Mouse (Mus musculus) myocyte (in vitro differentiated cells): Measurements from ENCODE around the gene Dnaaf3. TPM values are rescaled to one million over a fixed set of nuclear protein-coding genes. Genes with fewer than 3 reads are reported as not detected.
A peak's percentile ranks its signal among the peaks of the same experiment; 100 is the strongest.

Experiments
- H3K27me3 ChIP-seq: one replicate; pipeline ENCODE4 v1.6.1; 2011; ENCODE audit not compliant: control insufficient read depth, insufficient read depth, insufficient read length
- H3K36me3 ChIP-seq: one replicate; pipeline ENCODE4 v1.6.1; 2011; ENCODE audit not compliant: control insufficient read depth, insufficient read depth
- H3K4me2 ChIP-seq: one replicate; pipeline ENCODE4 v1.6.1; 2011; ENCODE audit warnings: low read depth, control low read depth
- H3K4me3 ChIP-seq: one replicate; pipeline ENCODE4 v1.5.1; 2011; ENCODE audit warnings: mild to moderate bottlenecking, control low read depth, moderate library complexity
- H3K79me2 ChIP-seq: one replicate; pipeline ENCODE4 v1.6.1; 2011; ENCODE audit not compliant: control insufficient read depth, insufficient read depth
- H3ac ChIP-seq: one replicate; pipeline ENCODE4 v1.6.1; 2011; ENCODE audit not compliant: control insufficient read depth, insufficient read length
- CEBPB ChIP-seq: IDR thresholded peaks from 2 replicates; pipeline ENCODE4 v1.6.1; 2011; ENCODE audit warnings: mild to moderate bottlenecking, moderate library complexity; ENCODE audit not compliant: poor library complexity, insufficient read depth, severe bottlenecking
- E2F4 ChIP-seq: IDR thresholded peaks from one replicate; pipeline ENCODE4 v1.6.1; 2011; ENCODE audit warnings: mild to moderate bottlenecking, control low read depth, moderate library complexity; ENCODE audit not compliant: insufficient read depth
- MAX ChIP-seq: IDR thresholded peaks from one replicate; pipeline ENCODE4 v1.6.1; 2011; ENCODE audit warnings: low read depth, mild to moderate bottlenecking, control low read depth
- MYOD1 ChIP-seq, 3 experiments: IDR thresholded peaks; one replicate each; pipeline ENCODE4 v1.6.1; 2011; ENCODE audit warnings: control low read depth in 2 of 3, low read depth in 2 of 3, mild to moderate bottlenecking in 2 of 3, moderate library complexity in 1 of 3; ENCODE audit not compliant: insufficient read length in 2 of 3, control insufficient read depth in 1 of 3
- MYOG ChIP-seq, 3 experiments: IDR thresholded peaks; one replicate each; pipeline ENCODE4 v1.6.1; 2011; ENCODE audit warnings: control low read depth in 2 of 3, low read depth in 2 of 3, mild to moderate bottlenecking in 2 of 3; ENCODE audit not compliant: insufficient read length in 2 of 3, control insufficient read depth in 1 of 3, insufficient read depth in 1 of 3
- POLR2A ChIP-seq: IDR thresholded peaks from one replicate; pipeline ENCODE4 v1.6.1; 2011; ENCODE audit warnings: low read depth, mild to moderate bottlenecking, control low read depth, moderate library complexity; ENCODE audit not compliant: insufficient read length
- POLR2AphosphoS2 ChIP-seq: IDR thresholded peaks from one replicate; pipeline ENCODE4 v1.6.1; 2011; ENCODE audit warnings: low read depth, control low read depth; ENCODE audit not compliant: insufficient read length
- REST ChIP-seq: IDR thresholded peaks from one replicate; pipeline ENCODE4 v1.6.1; 2011; ENCODE audit warnings: mild to moderate bottlenecking, control low read depth, moderate library complexity; ENCODE audit not compliant: insufficient read depth, insufficient read length
- SRF ChIP-seq: IDR thresholded peaks from one replicate; pipeline ENCODE4 v1.6.1; 2011; ENCODE audit warnings: low read depth; ENCODE audit not compliant: control insufficient read depth, insufficient read length
- TCF12 ChIP-seq: IDR thresholded peaks from one replicate; pipeline ENCODE4 v1.6.1; 2011; ENCODE audit warnings: mild to moderate bottlenecking, control low read depth; ENCODE audit not compliant: poor library complexity, insufficient read depth, severe bottlenecking
- TCF3 ChIP-seq: IDR thresholded peaks from one replicate; pipeline ENCODE4 v1.6.1; 2011; ENCODE audit warnings: low read depth, control low read depth; ENCODE audit not compliant: insufficient read length
- USF1 ChIP-seq: IDR thresholded peaks from one replicate; pipeline ENCODE4 v1.6.1; 2011; ENCODE audit warnings: low read depth, mild to moderate bottlenecking, control low read depth, moderate library complexity
- polyA plus RNA-seq: library from polyadenylated mRNA; unstranded; fragments of >200 nt; fragmentation: generic; extraction: Trizol; gene quantifications from one replicate; pipeline ENCODE4 v1.2.1, GENCODE M21; 2012; ENCODE audit warnings: missing spikeins

Dnaaf3 gene
- polyA plus RNA-seq, 1 experiment, result 2.2 TPM

DNA sequence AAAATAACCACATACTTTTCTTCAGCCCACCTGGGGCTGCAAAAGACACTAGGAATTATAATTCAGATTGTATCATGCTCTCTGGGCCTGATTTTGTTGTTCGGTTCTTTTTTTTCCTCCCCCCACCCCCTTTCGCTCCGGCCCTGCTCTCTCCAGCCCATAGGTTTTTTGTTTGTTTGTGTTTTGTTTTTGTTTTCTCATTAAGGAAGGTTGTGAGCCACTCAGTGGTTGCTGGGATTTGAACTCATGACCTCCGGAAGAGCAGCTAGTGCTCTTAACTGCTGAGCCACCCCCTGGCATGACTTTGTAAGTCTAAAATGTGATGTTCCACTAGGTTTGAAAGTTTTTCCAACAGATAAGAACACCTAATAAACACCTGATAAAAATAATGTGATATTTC lies 29.2 kb downstream of the Dnaaf3 start:
- Histone ChIP-seq H3K27me3 (no peaks in the 10 kb centered on the region), H3ac (no peak overlapping the region), H3K36me3 (no peaks in the 10 kb centered on the region), H3K4me3 (peak overlapping the region; percentile 53), H3K79me2 (peaks cover 29% of the 10 kb centered on the region), H3K4me2 (no peak overlapping the region)
- TF ChIP-seq POLR2AphosphoS2 (no peak), TCF12 (no peak), SRF (no peak), USF1 (no peak), REST (no peak), MAX (no peak), TCF3 (no peak), MYOG (IDR thresholded peaks at IDR 0.05; ENCODE audit: control insufficient read depth in 1 of 3, insufficient read depth in 1 of 3, insufficient read length in 2 of 3, low read depth in 2 of 3) (no peak), CEBPB (no peak), MYOD1 (IDR thresholded peaks at IDR 0.05; ENCODE audit: control insufficient read depth in 1 of 3, insufficient read length in 2 of 3, low read depth in 2 of 3) (no peak), POLR2A (no peak), E2F4 (no peak)

DNA sequence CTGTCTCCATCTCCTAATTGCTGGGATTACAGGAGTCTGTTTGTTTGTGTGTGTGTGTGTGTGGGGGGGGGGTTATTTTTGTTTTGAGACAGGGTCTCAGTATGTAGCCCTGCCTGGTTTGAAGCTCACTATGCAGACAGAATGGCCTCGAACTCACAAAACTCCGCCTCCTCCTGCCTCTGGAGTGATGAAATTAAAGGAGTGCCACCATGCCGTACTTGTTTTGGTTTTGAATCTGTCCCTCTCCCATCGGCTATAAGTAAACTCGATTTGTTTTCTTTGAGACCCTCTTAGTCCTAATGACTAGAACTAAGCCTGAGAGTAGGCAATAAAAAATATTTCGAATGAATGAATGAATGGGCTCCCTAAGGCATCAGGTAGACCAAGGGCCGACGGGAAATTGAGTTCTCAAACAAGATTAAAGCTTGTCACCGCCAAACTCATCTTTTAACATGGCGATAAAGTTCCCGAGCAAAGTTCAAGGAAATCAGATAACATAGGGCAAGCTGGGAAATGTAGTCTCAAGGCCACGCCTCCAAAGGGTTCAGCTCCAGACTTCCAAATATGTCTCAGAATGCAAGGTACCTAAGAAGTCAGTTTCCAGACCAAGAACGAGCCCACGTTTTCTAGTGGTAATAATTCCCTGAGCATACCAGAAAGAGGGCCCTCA lies 29.7 kb downstream of the Dnaaf3 start:
- Histone ChIP-seq H3ac (no peak overlapping the region), H3K36me3 (no peaks in the 10 kb centered on the region), H3K27me3 (no peaks in the 10 kb centered on the region), H3K79me2 (peaks cover 34% of the 10 kb centered on the region), H3K4me2 (peak overlapping the region; percentile 86), H3K4me3 (peak overlapping the region; percentile 53)
- TF ChIP-seq SRF, result peak; percentile 43
- no peak for TF ChIP-seq REST
- no peak for TF ChIP-seq USF1
- no peak for TF ChIP-seq TCF3
- TF ChIP-seq POLR2AphosphoS2, result peak; percentile 60
- TF ChIP-seq MAX, result no peak

DNA sequence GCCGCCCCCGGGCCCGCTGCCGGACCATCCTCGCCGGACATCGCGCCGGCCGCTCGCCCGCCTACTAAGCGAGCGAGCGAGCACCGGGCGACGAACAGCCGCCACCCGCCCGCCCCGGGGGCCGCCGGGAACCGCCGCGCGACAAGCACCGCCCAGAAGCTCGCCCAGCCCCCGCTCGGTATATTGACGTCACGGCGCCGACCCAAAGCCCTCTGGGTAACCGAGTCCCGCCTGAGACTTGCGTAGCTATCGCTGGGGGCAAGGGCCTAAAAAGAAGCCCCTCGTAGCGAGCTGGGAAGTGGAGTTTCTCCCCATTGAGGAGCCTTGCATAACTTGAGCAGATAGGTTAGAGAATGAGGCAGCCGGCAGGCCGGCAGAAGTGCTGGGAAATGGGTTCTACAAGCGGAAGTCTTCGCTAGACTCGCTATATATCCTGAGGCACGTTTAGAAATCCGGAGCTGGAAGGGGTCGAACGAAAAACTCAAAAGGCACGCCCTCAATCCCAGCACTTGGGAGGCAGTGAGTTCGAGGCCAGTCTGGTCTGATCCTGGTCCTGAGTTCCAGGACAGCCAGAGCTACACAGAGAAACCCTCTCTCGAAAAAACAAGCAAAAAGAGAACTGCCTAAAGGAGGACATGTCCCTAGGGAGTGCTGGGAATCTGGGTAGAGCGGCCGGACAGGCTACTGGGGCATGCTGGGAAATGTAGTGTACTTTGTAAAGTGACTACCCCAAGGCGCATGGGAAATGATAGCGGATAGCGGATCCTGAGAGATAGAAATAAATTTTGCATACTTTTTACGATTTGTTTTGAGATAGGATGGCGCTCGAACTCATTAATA lies 30.5 kb downstream of the Dnaaf3 start, which contains the start of gene Ppp1r12c:
TSS of gene Ppp1r12c (minus strand) at position 123 of the 840 bp plus-strand sequence.
- Histone ChIP-seq H3K27me3 (no peaks in the 10 kb centered on the region), H3ac (peak within 1 kb of the TSS; percentile 76), H3K36me3 (peaks cover 2% of the 10 kb centered on the region), H3K4me2 (peak within 1 kb of the TSS; percentile 86), H3K79me2 (peaks cover 42% of the 10 kb centered on the region), H3K4me3 (peak within 1 kb of the TSS; percentile 53)
- TF ChIP-seq POLR2A, result peak; percentile 66
- TF ChIP-seq MYOG (IDR thresholded peaks at IDR 0.05; ENCODE audit: control insufficient read depth in 1 of 3, insufficient read depth in 1 of 3, insufficient read length in 2 of 3, low read depth in 2 of 3), result peak in 1 of 3 experiments; percentile 34
- TF ChIP-seq USF1, result no peak
- TF ChIP-seq POLR2AphosphoS2, result peak; percentile 70

DNA sequence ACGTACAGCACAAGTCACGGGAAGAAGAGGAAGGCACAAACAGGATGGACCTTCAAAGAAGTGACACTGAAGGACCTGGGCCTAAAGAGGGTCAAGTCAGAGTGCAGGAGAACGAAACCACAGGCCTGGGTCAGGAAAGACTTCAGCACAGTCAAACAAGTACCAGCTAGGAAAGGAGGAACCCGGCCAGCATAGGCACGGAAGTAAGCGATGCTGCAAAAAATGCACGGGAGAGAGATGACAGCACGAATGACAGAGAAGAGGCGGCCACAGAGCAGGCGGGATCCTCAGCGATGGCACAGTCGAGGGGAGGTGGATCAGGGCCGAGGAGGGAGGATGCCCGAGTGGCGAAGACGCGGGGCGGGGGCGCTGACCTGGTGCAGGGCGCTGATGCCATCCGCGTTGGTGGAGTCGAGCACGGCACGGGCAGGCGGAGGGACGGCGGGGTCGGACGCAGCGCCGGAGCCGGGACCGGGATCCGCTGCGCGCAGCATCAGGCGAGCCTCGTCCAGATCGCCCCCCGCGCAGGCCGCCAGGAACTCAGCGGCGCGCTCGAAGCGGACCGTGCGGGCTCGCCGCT lies 31.3 kb downstream of the Dnaaf3 start:
- peaks cover 8% of the 10 kb centered on the region for H3K36me3 ChIP-seq
- no peaks in the 10 kb centered on the region for H3K27me3 ChIP-seq
- H3ac ChIP-seq, result peak overlapping the region; percentile 76
- peaks cover 50% of the 10 kb centered on the region for H3K79me2 ChIP-seq
- TF ChIP-seq POLR2A (peak; percentile 18), MYOD1 (IDR thresholded peaks at IDR 0.05; ENCODE audit: control insufficient read depth in 1 of 3, insufficient read length in 2 of 3, low read depth in 2 of 3) (no peak), MYOG (IDR thresholded peaks at IDR 0.05; ENCODE audit: control insufficient read depth in 1 of 3, insufficient read depth in 1 of 3, insufficient read length in 2 of 3, low read depth in 2 of 3) (peak in 1 of 3 experiments; percentile 20)
- H3K4me2 ChIP-seq, result peak overlapping the region; percentile 68
- peak overlapping the region; percentile 53 for H3K4me3 ChIP-seq

DNA sequence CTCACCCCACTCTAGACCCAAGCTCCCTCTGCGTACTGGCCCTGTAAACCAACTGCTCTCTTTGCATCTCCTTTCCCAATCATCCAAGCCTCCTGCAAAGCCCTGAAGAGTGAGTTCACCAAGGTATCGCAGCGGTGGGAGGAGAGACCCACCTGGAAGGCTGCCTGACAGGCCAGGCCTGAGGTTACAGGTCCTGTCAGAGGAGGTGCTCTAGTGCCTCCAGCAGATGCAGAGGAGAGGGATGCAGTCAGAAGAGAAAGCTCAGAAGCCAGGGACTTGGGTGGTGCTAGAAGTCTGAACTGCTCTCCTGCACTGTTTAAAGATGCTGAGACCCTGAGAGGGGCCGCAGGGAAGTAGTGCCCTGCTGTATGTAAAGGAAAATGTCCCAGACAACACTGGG lies 33.2 kb downstream of the Dnaaf3 start:
- Histone ChIP-seq H3K4me3 (no peak overlapping the region), H3K36me3 (peaks cover 12% of the 10 kb centered on the region), H3ac (no peak overlapping the region), H3K4me2 (no peak overlapping the region), H3K79me2 (peaks cover 65% of the 10 kb centered on the region), H3K27me3 (no peaks in the 10 kb centered on the region)
- no peak for TF ChIP-seq REST
- TF ChIP-seq TCF3, result no peak
- TF ChIP-seq MYOG (IDR thresholded peaks at IDR 0.05; ENCODE audit: control insufficient read depth in 1 of 3, insufficient read depth in 1 of 3, insufficient read length in 2 of 3, low read depth in 2 of 3), result no peak
- no peak for TF ChIP-seq MAX
- TF ChIP-seq E2F4, result no peak
- TF ChIP-seq CEBPB, result no peak
- TF ChIP-seq SRF, result no peak
- no peak for TF ChIP-seq POLR2A
- no peak for TF ChIP-seq TCF12
- TF ChIP-seq POLR2AphosphoS2, result no peak
- TF ChIP-seq USF1, result no peak
- TF ChIP-seq MYOD1 (IDR thresholded peaks at IDR 0.05; ENCODE audit: control insufficient read depth in 1 of 3, insufficient read length in 2 of 3, low read depth in 2 of 3), result no peak
